Mouse (Mus musculus): ENCODE measurements around the gene Olfr699. TPM values are rescaled to one million over a fixed set of nuclear protein-coding genes. Genes with fewer than 3 reads are reported as not detected.
"Not testable (repeated sequence)": the region's sequence is repeated elsewhere in the genome, so short reads cannot be mapped to it uniquely, and the experiment has no call there.

The Olfr699 gene
- total RNA-seq (2021): not detected
- not detected in 2 replicates for polyA plus RNA-seq (2012; rRNA removed)
- long read RNA-seq: 0 reads

DNA sequence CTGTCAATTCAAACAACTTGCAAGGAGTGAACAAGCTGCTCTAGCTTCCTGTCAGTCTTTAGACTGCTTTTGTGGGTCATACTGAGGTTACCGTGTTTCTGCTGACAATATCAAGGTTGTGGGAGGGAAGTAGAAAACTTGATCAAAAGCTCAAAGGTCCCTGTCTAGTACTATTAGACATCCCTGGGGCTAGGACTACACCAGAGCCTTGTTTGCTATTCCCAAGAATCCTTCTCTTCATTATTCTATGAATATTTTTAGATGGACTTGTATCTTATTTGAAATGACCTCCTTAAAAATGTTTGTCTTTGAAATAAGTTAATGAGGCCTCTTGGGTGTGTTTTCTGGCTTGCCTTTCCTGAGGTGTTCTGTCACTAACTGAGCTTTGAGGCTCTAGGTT lies at the start of gene Olfr699:
TSS of gene Olfr699 (minus strand) at position 101 of the 400 bp plus-strand sequence.
- DNase-seq: no peak

DNA sequence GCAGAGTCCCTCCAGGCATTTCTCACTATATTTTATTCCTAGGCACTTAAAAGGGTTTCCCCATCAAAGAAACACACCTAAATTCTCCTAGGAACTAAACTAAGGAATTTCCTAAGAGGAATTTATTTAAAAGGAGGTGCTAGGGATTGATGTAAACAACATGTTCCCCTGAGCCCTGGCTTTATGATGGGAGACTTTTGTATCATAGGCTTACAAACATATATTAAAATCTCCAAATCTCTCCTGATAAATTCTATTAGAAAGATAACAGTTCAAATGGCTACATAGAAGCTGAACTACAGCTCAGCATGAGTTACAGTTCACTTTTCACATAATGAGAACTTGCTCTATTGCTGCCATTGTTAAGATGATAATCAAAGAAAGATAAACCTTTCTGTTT lies 40.8 kb upstream of the Olfr699 start, which contains the start of gene Olfr702:
TSS of gene Olfr702 (minus strand) at position 101 of the 400 bp plus-strand sequence.
- no peak for DNase-seq

DNA sequence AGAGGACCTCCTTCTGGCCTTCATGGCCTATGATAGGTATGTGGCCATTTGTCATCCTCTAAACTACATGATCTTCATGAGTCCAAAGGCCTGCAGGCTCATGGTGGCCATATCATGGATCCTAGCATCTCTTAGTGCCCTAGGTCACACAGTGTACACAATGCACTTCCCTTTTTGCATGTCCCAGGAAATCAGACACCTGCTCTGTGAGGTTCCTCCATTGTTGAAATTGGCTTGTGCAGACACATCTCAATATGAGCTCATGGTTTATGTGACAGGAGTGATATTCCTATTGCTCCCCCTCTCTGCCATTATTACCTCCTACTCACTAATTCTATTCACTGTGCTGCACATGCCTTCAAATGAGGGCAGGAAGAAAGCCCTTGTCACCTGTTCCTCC lies 25.4 kb upstream of the Olfr699 start:
- no peak for DNase-seq

- no peak for DNase-seq
Observed at GRCm38 (mm10) chr7:106815775-106816174, 22.8 kb upstream of the Olfr699 start.

- peak; percentile 20 for DNase-seq
Observed at GRCm38 (mm10) chr7:106813829-106814228, 20.8 kb upstream of the Olfr699 start, which contains the start of gene Olfr701. Olfr701 (plus strand) TSS chr7:106814129.

- DNase-seq: no peak
Observed at GRCm38 (mm10) chr7:106808734-106809133, 15.7 kb upstream of the Olfr699 start, which contains the start of gene Olfr700. Olfr700 (minus strand) TSS chr7:106808834.

GRCm38 (mm10) chr7:106788330-106788729 lies 4.7 kb downstream of the Olfr699 start:
- no peak for DNase-seq

- not testable (repeated sequence) for DNase-seq
Observed at GRCm38 (mm10) chr7:106761008-106761407, 32.0 kb downstream of the Olfr699 start.

DNA sequence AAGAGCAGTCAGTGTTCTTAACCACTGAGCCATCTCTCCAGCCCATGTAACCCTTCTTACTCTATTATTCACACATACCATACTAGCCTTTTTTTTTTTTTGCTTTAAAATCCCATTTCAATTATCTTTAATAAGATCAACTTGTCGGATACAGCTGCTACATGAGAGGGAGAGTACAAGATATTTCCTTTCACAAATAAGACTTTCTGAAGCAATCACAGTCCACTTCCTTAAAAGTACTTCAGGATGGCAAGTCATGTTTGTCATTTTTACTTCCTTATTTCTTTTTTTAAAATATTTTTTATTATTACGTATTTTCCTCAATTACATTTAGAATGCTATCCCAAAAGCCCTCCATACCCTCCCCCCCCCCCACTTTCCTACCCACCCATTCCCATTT lies 34.2 kb downstream of the Olfr699 start:
- DNase-seq: no peak

DNA sequence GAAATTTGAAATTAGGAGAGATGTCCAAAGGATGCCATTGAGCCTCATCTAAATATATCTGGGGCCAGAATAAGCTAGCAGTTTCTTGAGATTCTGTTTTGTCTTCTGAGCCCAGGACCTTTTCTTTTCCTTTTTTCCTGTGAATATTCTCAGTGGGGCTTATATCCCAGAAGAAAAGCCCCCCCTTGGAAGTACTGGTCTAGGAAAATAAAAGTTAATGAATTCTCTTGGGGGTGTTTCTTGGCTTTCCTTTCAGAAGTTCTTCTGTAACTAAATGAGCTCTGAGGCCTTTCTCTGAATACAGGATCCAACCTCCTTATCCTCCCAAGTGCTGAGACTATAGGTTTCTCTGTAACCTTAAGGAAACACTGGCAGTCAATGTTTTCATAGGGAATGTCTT lies 37.7 kb downstream of the Olfr699 start, which contains the start of gene Olfr698:
TSS of gene Olfr698 (minus strand) at position 101 of the 400 bp plus-strand sequence.
- DNase-seq: no peak

- DNase-seq: no peak
Observed at GRCm38 (mm10) chr7:106745811-106746210, 47.2 kb downstream of the Olfr699 start.

DNA sequence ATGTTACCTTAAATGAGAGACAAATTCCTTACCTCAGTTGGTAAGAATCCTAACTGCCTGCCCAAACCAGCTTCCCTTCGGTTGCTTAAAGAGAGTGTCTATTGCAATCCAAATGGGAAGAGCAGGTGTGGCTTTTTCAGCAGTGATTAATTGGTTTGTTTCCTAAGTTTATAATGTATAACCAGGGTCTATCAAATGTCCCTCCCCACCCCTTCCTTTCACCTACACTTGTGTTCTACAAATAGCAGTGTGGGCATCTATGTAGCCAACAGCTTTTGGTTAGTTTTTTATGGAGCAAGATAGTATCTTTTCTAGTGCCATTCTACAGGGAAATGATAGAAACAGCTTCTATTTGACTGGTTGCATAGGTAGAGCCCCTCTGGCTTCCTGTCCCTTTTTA lies 50.7 kb downstream of the Olfr699 start, which contains the start of gene Olfr697:
TSS of gene Olfr697 (minus strand) at position 101 of the 400 bp plus-strand sequence.
- no peak for DNase-seq

Other genes starting within 250 kb of the Olfr699 start
- gene Olfr693, start 112.6 kb downstream of the Olfr699 start, total RNA-seq (2021): not detected
- gene Olfr693, start 112.6 kb downstream of the Olfr699 start, polyA plus RNA-seq (2012; rRNA removed): not detected in 2 replicates
- gene Olfr694, start 101.4 kb downstream of the Olfr699 start, total RNA-seq (2021): not detected
- gene Olfr694, start 101.4 kb downstream of the Olfr699 start, polyA plus RNA-seq (2012; rRNA removed): not detected in 2 replicates
- not detected for gene Olfr695, start 76.8 kb downstream of the Olfr699 start, total RNA-seq (2021)
- gene Olfr695, start 76.8 kb downstream of the Olfr699 start, polyA plus RNA-seq (2012; rRNA removed): not detected in 2 replicates
- not detected for gene Olfr697, start 50.8 kb downstream of the Olfr699 start, total RNA-seq (2021)
- gene Olfr697, start 50.8 kb downstream of the Olfr699 start, polyA plus RNA-seq (2012; rRNA removed): not detected in 2 replicates
- not detected for gene Olfr698, start 37.8 kb downstream of the Olfr699 start, total RNA-seq (2021)
- gene Olfr698, start 37.8 kb downstream of the Olfr699 start, polyA plus RNA-seq (2012; rRNA removed): not detected in 2 replicates
- not detected for gene Olfr700, start 15.6 kb upstream of the Olfr699 start, total RNA-seq (2021)
- not detected in 2 replicates for gene Olfr700, start 15.6 kb upstream of the Olfr699 start, polyA plus RNA-seq (2012; rRNA removed)
- not detected for gene Olfr701, start 20.9 kb upstream of the Olfr699 start, total RNA-seq (2021)
- gene Olfr701, start 20.9 kb upstream of the Olfr699 start, polyA plus RNA-seq (2012; rRNA removed): not detected in 2 replicates
- gene Olfr702, start 40.7 kb upstream of the Olfr699 start, total RNA-seq (2021): not detected
- gene Olfr702, start 40.7 kb upstream of the Olfr699 start, polyA plus RNA-seq (2012; rRNA removed): not detected in 2 replicates
- not detected for gene Olfr703, start 50.2 kb upstream of the Olfr699 start, total RNA-seq (2021)
- not detected in 2 replicates for gene Olfr703, start 50.2 kb upstream of the Olfr699 start, polyA plus RNA-seq (2012; rRNA removed)
- not detected for gene Olfr704, start 70.0 kb upstream of the Olfr699 start, total RNA-seq (2021)
- not detected in 2 replicates for gene Olfr704, start 70.0 kb upstream of the Olfr699 start, polyA plus RNA-seq (2012; rRNA removed)
- gene Olfr705, start 83.7 kb upstream of the Olfr699 start, total RNA-seq (2021): not detected
- not detected in 2 replicates for gene Olfr705, start 83.7 kb upstream of the Olfr699 start, polyA plus RNA-seq (2012; rRNA removed)
- not detected for gene Olfr706, start 95.0 kb upstream of the Olfr699 start, total RNA-seq (2021)
- not detected in 2 replicates for gene Olfr706, start 95.0 kb upstream of the Olfr699 start, polyA plus RNA-seq (2012; rRNA removed)
- gene Olfr707, start 108.0 kb upstream of the Olfr699 start, total RNA-seq (2021): not detected
- gene Olfr707, start 108.0 kb upstream of the Olfr699 start, polyA plus RNA-seq (2012; rRNA removed): not detected in 2 replicates
- not detected for gene Olfr1532-ps1, start 114.8 kb upstream of the Olfr699 start, total RNA-seq (2021)
- not detected in 2 replicates for gene Olfr1532-ps1, start 114.8 kb upstream of the Olfr699 start, polyA plus RNA-seq (2012; rRNA removed)
- under 1 TPM; 0.07 to 0.09 TPM for gene Olfr709-ps1, start 139.0 kb upstream of the Olfr699 start, total RNA-seq (2021)
- not detected in 2 replicates for gene Olfr709-ps1, start 139.0 kb upstream of the Olfr699 start, polyA plus RNA-seq (2012; rRNA removed)
- not detected for gene Olfr710, start 155.1 kb upstream of the Olfr699 start, total RNA-seq (2021)
- not detected in 2 replicates for gene Olfr710, start 155.1 kb upstream of the Olfr699 start, polyA plus RNA-seq (2012; rRNA removed)
- not detected for gene Olfr6, start 170.7 kb upstream of the Olfr699 start, total RNA-seq (2021)
- not detected in 2 replicates for gene Olfr6, start 170.7 kb upstream of the Olfr699 start, polyA plus RNA-seq (2012; rRNA removed)
- gene Olfr711, start 182.3 kb upstream of the Olfr699 start, total RNA-seq (2021): not detected
- gene Olfr711, start 182.3 kb upstream of the Olfr699 start, polyA plus RNA-seq (2012; rRNA removed): not detected in 2 replicates
- gene Olfr2, start 212.9 kb upstream of the Olfr699 start, total RNA-seq (2021): not detected
- not detected in 2 replicates for gene Olfr2, start 212.9 kb upstream of the Olfr699 start, polyA plus RNA-seq (2012; rRNA removed)
- gene Olfr713, start 238.0 kb upstream of the Olfr699 start, total RNA-seq (2021): not detected
- not detected in 2 replicates for gene Olfr713, start 238.0 kb upstream of the Olfr699 start, polyA plus RNA-seq (2012; rRNA removed)